Mouse (Mus musculus) myocyte (in vitro differentiated cells): ENCODE results near the gene Plpp3.

ENCODE experiments used
- MAX ChIP-seq: IDR thresholded peaks from one replicate; pipeline ENCODE4 v1.6.1; 2011; ENCODE audit warnings: low read depth, mild to moderate bottlenecking, control low read depth
- MYOD1 ChIP-seq, 3 experiments: IDR thresholded peaks; one replicate each; pipeline ENCODE4 v1.6.1; 2011; ENCODE audit warnings: control low read depth in 2 of 3, low read depth in 2 of 3, mild to moderate bottlenecking in 2 of 3, moderate library complexity in 1 of 3; ENCODE audit not compliant: insufficient read length in 2 of 3, control insufficient read depth in 1 of 3
- POLR2A ChIP-seq: IDR thresholded peaks from one replicate; pipeline ENCODE4 v1.6.1; 2011; ENCODE audit warnings: low read depth, mild to moderate bottlenecking, control low read depth, moderate library complexity; ENCODE audit not compliant: insufficient read length
- POLR2AphosphoS2 ChIP-seq: IDR thresholded peaks from one replicate; pipeline ENCODE4 v1.6.1; 2011; ENCODE audit warnings: low read depth, control low read depth; ENCODE audit not compliant: insufficient read length
- REST ChIP-seq: IDR thresholded peaks from one replicate; pipeline ENCODE4 v1.6.1; 2011; ENCODE audit warnings: mild to moderate bottlenecking, control low read depth, moderate library complexity; ENCODE audit not compliant: insufficient read depth, insufficient read length
- TCF12 ChIP-seq: IDR thresholded peaks from one replicate; pipeline ENCODE4 v1.6.1; 2011; ENCODE audit warnings: mild to moderate bottlenecking, control low read depth; ENCODE audit not compliant: poor library complexity, insufficient read depth, severe bottlenecking
- TCF3 ChIP-seq: IDR thresholded peaks from one replicate; pipeline ENCODE4 v1.6.1; 2011; ENCODE audit warnings: low read depth, control low read depth; ENCODE audit not compliant: insufficient read length
- USF1 ChIP-seq: IDR thresholded peaks from one replicate; pipeline ENCODE4 v1.6.1; 2011; ENCODE audit warnings: low read depth, mild to moderate bottlenecking, control low read depth, moderate library complexity

DNA sequence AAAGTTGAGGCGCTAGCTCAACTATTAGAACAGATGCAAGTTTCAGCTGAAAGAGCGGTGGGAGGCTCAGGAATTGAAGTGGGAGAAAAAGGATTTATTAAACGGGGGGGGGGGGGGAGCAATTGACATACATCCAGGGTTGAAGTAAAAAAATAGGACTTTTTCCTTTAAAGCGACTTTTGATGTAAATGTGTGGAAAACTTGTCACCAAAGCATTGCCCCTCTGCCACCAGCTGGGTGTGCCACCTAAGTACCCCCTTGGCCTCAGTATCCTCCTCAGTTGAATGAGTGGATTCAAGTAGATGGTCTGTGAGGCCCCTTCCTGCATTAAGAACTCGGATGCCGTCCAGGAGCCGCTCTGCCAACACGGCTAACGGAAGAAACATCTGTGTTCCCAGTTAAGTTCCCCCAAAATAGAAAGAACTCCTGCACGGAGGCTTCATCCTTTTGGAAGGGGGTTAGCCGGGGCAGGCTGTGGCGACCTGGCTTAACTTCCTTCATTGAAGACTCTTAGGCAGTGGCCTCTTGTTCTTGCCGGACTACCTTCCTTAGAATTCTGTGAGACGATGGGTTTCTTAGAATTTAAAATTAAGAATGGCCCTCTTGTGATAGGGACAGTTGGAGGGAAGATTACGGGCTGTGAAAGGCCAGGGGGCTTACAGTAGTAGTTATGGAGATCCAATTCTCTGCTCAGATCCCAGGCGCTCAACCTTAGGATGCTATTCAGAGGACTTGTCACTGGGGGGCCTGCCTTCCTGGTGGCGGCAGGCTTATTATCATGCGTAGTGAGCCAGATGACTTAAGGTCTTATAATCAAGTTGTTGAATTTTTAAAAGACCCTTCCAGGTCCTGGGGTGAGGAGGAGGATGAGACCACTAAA, 1.7 kb downstream of the Plpp3 start:
- TF ChIP-seq POLR2A (no peak), MYOD1 (IDR thresholded peaks at IDR 0.05; ENCODE audit: control insufficient read depth in 1 of 3, insufficient read length in 2 of 3, low read depth in 2 of 3) (no peak), TCF12 (no peak), MAX (no peak), TCF3 (no peak), USF1 (no peak), POLR2AphosphoS2 (no peak), REST (no peak)
